Mouse (Mus musculus): Measurements from ENCODE around the gene Lcn11. TPM values are rescaled to one million over a fixed set of nuclear protein-coding genes. Genes with fewer than 3 reads are reported as not detected.
"Not testable (repeated sequence)": the region's sequence is repeated elsewhere in the genome, so short reads cannot be mapped to it uniquely, and the experiment has no call there.

Gene Lcn11
- not detected in 2 replicates for polyA plus RNA-seq (2014; fragmentation: Nextera tagmentation; extraction: Ambion mirVana)

DNA sequence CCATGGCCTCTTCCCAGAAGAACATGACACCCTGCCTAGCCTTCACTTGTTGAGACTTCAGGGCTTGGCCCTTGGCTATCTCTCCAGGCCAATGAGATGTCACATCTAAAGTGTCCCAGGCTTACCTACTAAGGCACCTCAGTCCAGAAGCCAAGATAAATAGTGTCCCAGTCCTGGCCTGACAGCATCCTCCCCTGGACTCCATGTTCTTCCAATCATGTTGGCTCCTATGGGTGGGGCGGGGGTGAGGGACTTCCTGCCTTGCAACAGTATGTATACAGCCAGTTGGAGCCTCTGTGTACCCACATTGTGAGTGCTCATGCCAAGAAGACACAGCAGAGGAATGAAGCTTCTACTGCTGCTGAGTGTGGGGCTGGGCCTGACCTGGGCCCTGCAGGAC is at the start of gene Lcn11:
Lcn11 (plus strand) TSS at position 301 of the 400 bp plus-strand sequence.
- DNase-seq (ENCODE audit: low spot score, missing footprints): no peak
- no peak within 1 kb of the TSS for H3K4me2 ChIP-seq
- no peaks in the 10 kb centered on the region for H3K27me3 ChIP-seq (ENCODE audit: control insufficient read depth, insufficient read depth, low read length)
- H3K4me1 ChIP-seq (ENCODE audit: control insufficient read depth, insufficient read depth, low read length): no peaks in the 10 kb centered on the region; the same call in 1 of the 2 replicates
- 90% methylated on average over 1 of the region's 1 CpGs for WGBS
- no peak within 1 kb of the TSS for H3K9ac ChIP-seq (ENCODE audit: low read length)
- H3K9me3 ChIP-seq (ENCODE audit: control insufficient read depth, low read length): no peaks in the 10 kb centered on the region
- no peak for ATAC-seq (ENCODE audit: low FRiP score)
- H3K4me3 ChIP-seq (ENCODE audit: low read depth, low read length): no peak within 1 kb of the TSS
- H3K27ac ChIP-seq (ENCODE audit: low read depth, low read length): no peak within 1 kb of the TSS
- no peaks in the 10 kb centered on the region for H3K36me3 ChIP-seq (ENCODE audit: control insufficient read depth, insufficient read depth, low read length)

GRCm38 (mm10) chr2:25733199-25733930 is 43.5 kb upstream of the Lcn11 start:
- Histone ChIP-seq H3K9ac (ENCODE audit: low read length) (no peak overlapping the region), H3K27me3 (ENCODE audit: control insufficient read depth, insufficient read depth, low read length) (no peaks in the 10 kb centered on the region), H3K9me3 (ENCODE audit: control insufficient read depth, low read length) (no peaks in the 10 kb centered on the region), H3K4me1 (ENCODE audit: control insufficient read depth, insufficient read depth, low read length) (no peaks in the 10 kb centered on the region), H3K27ac (ENCODE audit: low read depth, low read length) (no peak overlapping the region), H3K4me2 (no peak overlapping the region), H3K4me3 (ENCODE audit: low read depth, low read length) (no peak overlapping the region), H3K36me3 (ENCODE audit: control insufficient read depth, insufficient read depth, low read length) (no peaks in the 10 kb centered on the region)
- ATAC-seq (ENCODE audit: low FRiP score): no peak
- WGBS: 66% methylated on average over 2 of the region's 2 CpGs
- no peak for DNase-seq (ENCODE audit: low spot score, missing footprints)

- H3K4me1 ChIP-seq (ENCODE audit: control insufficient read depth, insufficient read depth, low read length); ATAC-seq (ENCODE audit: low FRiP score); H3K36me3 ChIP-seq (ENCODE audit: control insufficient read depth, insufficient read depth, low read length); H3K9me3 ChIP-seq (ENCODE audit: control insufficient read depth, low read length); H3K27ac ChIP-seq (ENCODE audit: low read depth, low read length); H3K9ac ChIP-seq (ENCODE audit: low read length); H3K27me3 ChIP-seq (ENCODE audit: control insufficient read depth, insufficient read depth, low read length); H3K4me3 ChIP-seq (ENCODE audit: low read depth, low read length); DNase-seq (ENCODE audit: low spot score, missing footprints); H3K4me2 ChIP-seq: not testable (repeated sequence)
- WGBS: 90% methylated on average over 3 of the region's 3 CpGs
Measured at GRCm38 (mm10) chr2:25736709-25737108, 40.1 kb upstream of the Lcn11 start, which contains the start of gene Obp2b. Obp2b (plus strand) TSS chr2:25737009.

DNA sequence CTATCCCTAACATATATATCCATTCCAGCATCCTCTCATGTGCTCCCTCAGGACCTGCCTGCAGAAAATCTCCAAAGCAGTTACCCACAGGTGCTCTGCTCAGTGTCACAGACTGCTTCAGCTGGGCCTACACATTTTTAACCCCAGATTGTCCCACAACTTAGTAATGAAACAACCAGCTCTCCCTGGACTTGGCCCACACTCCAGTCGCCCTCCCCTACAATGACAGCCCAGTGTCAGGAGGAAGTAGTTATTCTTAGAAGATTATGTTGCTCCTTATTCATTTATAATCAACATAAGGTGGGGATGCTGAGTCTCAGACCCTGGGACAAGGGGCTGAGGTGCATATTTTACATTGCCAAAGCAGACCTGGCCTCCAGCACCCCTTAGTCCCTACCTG is 35.1 kb upstream of the Lcn11 start:
- Histone ChIP-seq H3K27ac (ENCODE audit: low read depth, low read length) (no peak overlapping the region), H3K4me1 (ENCODE audit: control insufficient read depth, insufficient read depth, low read length) (no peaks in the 10 kb centered on the region)
- no peak for DNase-seq (ENCODE audit: low spot score, missing footprints)

GRCm38 (mm10) chr2:25754201-25754600 is 22.6 kb upstream of the Lcn11 start:
- ATAC-seq (ENCODE audit: low FRiP score) (no peak), DNase-seq (ENCODE audit: low spot score, missing footprints) (no peak)
- Histone ChIP-seq H3K27me3 (ENCODE audit: control insufficient read depth, insufficient read depth, low read length) (no peaks in the 10 kb centered on the region), H3K4me3 (ENCODE audit: low read depth, low read length) (no peak overlapping the region), H3K9me3 (ENCODE audit: control insufficient read depth, low read length) (no peaks in the 10 kb centered on the region), H3K4me2 (no peak overlapping the region), H3K9ac (ENCODE audit: low read length) (no peak overlapping the region), H3K4me1 (ENCODE audit: control insufficient read depth, insufficient read depth, low read length) (no peaks in the 10 kb centered on the region), H3K36me3 (ENCODE audit: control insufficient read depth, insufficient read depth, low read length) (no peaks in the 10 kb centered on the region), H3K27ac (ENCODE audit: low read depth, low read length) (no peak overlapping the region)
- WGBS: 90% methylated on average over 1 of the region's 1 CpGs

More for the DNA sequence above, 35.1 kb upstream of the Lcn11 start:
- no peaks in the 10 kb centered on the region for H3K9me3 ChIP-seq (ENCODE audit: control insufficient read depth, low read length)
- no peak overlapping the region for H3K4me2 ChIP-seq
- H3K27me3 ChIP-seq (ENCODE audit: control insufficient read depth, insufficient read depth, low read length): no peaks in the 10 kb centered on the region
- H3K36me3 ChIP-seq (ENCODE audit: control insufficient read depth, insufficient read depth, low read length): no peaks in the 10 kb centered on the region
- WGBS: 85% methylated on average over 1 of the region's 1 CpGs
- no peak overlapping the region for H3K4me3 ChIP-seq (ENCODE audit: low read depth, low read length)
- no peak overlapping the region for H3K9ac ChIP-seq (ENCODE audit: low read length)
- no peak for ATAC-seq (ENCODE audit: low FRiP score)

DNA sequence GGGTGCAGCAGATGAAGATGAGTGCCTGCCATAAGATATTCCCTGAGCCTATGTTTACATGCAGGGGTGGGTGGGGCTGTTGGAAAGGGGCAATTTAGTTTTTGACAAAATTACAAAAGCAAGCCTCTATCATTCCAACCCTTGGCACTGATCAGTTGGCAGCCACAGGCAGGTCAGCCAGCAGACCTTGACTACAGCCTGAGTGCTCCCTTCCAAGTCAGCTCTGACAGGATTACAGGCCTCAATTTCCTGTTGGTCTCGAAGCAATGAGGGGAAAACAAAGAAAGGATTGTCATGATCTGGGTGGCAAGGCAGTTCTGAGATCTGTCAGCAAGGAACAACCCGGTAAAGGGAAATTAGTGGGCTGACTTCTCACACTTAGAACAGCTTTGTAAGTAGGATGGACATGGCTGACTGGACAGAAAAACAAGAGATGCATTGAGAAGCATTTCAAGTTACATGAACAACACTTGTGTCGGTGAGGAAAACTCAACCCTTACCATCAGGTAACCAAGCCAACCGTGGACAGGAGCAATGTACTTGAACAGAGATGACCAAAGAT is 18.7 kb upstream of the Lcn11 start:
- Histone ChIP-seq H3K27ac (ENCODE audit: low read depth, low read length) (no peak overlapping the region), H3K4me2 (no peak overlapping the region), H3K9me3 (ENCODE audit: control insufficient read depth, low read length) (no peaks in the 10 kb centered on the region), H3K27me3 (ENCODE audit: control insufficient read depth, insufficient read depth, low read length) (no peaks in the 10 kb centered on the region), H3K4me1 (ENCODE audit: control insufficient read depth, insufficient read depth, low read length) (no peaks in the 10 kb centered on the region), H3K9ac (ENCODE audit: low read length) (no peak overlapping the region), H3K4me3 (ENCODE audit: low read depth, low read length) (no peak overlapping the region), H3K36me3 (ENCODE audit: control insufficient read depth, insufficient read depth, low read length) (no peaks in the 10 kb centered on the region)
- ATAC-seq (ENCODE audit: low FRiP score) (no peak), DNase-seq (ENCODE audit: low spot score, missing footprints) (no peak)
- 49% methylated on average over 4 of the region's 4 CpGs for WGBS

- 58% methylated on average over 2 of the region's 2 CpGs for WGBS
Measured at GRCm38 (mm10) chr2:25765269-25765668, 11.5 kb upstream of the Lcn11 start, which contains the start of gene Lcn3. Lcn3 (plus strand) TSS chr2:25765569.

GRCm38 (mm10) chr2:25767764-25768163 is 9.1 kb upstream of the Lcn11 start:
- H3K9ac ChIP-seq (ENCODE audit: low read length): no peak overlapping the region
- H3K4me1 ChIP-seq (ENCODE audit: control insufficient read depth, insufficient read depth, low read length): no peaks in the 10 kb centered on the region
- no peak overlapping the region for H3K4me2 ChIP-seq
- H3K27me3 ChIP-seq (ENCODE audit: control insufficient read depth, insufficient read depth, low read length): no peaks in the 10 kb centered on the region
- ATAC-seq (ENCODE audit: low FRiP score) (no peak), DNase-seq (ENCODE audit: low spot score, missing footprints) (peak; percentile 49)
- WGBS: 80% methylated on average over 4 of the region's 4 CpGs
- H3K4me3 ChIP-seq (ENCODE audit: low read depth, low read length): no peak overlapping the region
- H3K9me3 ChIP-seq (ENCODE audit: control insufficient read depth, low read length): no peaks in the 10 kb centered on the region
- no peaks in the 10 kb centered on the region for H3K36me3 ChIP-seq (ENCODE audit: control insufficient read depth, insufficient read depth, low read length)
- H3K27ac ChIP-seq (ENCODE audit: low read depth, low read length): no peak overlapping the region

More at GRCm38 (mm10) chr2:25765269-25765668, 11.5 kb upstream of the Lcn11 start, which contains the start of gene Lcn3:
- Histone ChIP-seq H3K9me3 (ENCODE audit: control insufficient read depth, low read length) (no peaks in the 10 kb centered on the region), H3K27ac (ENCODE audit: low read depth, low read length) (no peak within 1 kb of the TSS), H3K4me1 (ENCODE audit: control insufficient read depth, insufficient read depth, low read length) (no peaks in the 10 kb centered on the region), H3K4me3 (ENCODE audit: low read depth, low read length) (no peak within 1 kb of the TSS), H3K36me3 (ENCODE audit: control insufficient read depth, insufficient read depth, low read length) (no peaks in the 10 kb centered on the region), H3K9ac (ENCODE audit: low read length) (no peak within 1 kb of the TSS), H3K4me2 (no peak within 1 kb of the TSS), H3K27me3 (ENCODE audit: control insufficient read depth, insufficient read depth, low read length) (no peaks in the 10 kb centered on the region)
- peak; percentile 8 for DNase-seq (ENCODE audit: low spot score, missing footprints)
- no peak for ATAC-seq (ENCODE audit: low FRiP score)

- H3K27me3 ChIP-seq (ENCODE audit: control insufficient read depth, insufficient read depth, low read length): no peaks in the 10 kb centered on the region
- WGBS: 82% methylated on average over 2 of the region's 2 CpGs
- no peak overlapping the region for H3K4me3 ChIP-seq (ENCODE audit: low read depth, low read length)
- H3K4me1 ChIP-seq (ENCODE audit: control insufficient read depth, insufficient read depth, low read length): no peaks in the 10 kb centered on the region; the same call in 1 of the 2 replicates
- H3K27ac ChIP-seq (ENCODE audit: low read depth, low read length): no peak overlapping the region
- H3K4me2 ChIP-seq: no peak overlapping the region
- no peak overlapping the region for H3K9ac ChIP-seq (ENCODE audit: low read length)
- H3K36me3 ChIP-seq (ENCODE audit: control insufficient read depth, insufficient read depth, low read length): no peaks in the 10 kb centered on the region
- DNase-seq (ENCODE audit: low spot score, missing footprints) (peak; percentile 49), ATAC-seq (ENCODE audit: low FRiP score) (no peak)
- no peaks in the 10 kb centered on the region for H3K9me3 ChIP-seq (ENCODE audit: control insufficient read depth, low read length)
Measured at GRCm38 (mm10) chr2:25773507-25773906, 3.3 kb upstream of the Lcn11 start.
